Mouse (Mus musculus) lung, adult 2 months (tissue): ENCODE data around the gene Slit3.

Source experiments
- CTCF ChIP-seq: fragments of 200-500 bp; IDR thresholded peaks from 2 replicates; pipeline ENCODE4 v1.5.1; 2011; ENCODE audit warnings: mild to moderate bottlenecking, low read length, control low read depth; ENCODE audit not compliant: insufficient read depth
- POLR2A ChIP-seq: fragments of 200-500 bp; IDR thresholded peaks from 2 replicates; pipeline ENCODE4 v1.6.1; 2011; ENCODE audit warnings: low read depth, mild to moderate bottlenecking, control low read depth, low read length, borderline replicate concordance; ENCODE audit errors: extremely low read depth

GRCm38 (mm10) chr11:35679976-35680375 lies 559.0 kb downstream of the Slit3 start:
- TF ChIP-seq POLR2A: no peak
- no peak for TF ChIP-seq CTCF
